Mouse (Mus musculus) retina, adult 2 months (tissue): ENCODE measurements at regions not wholly inside any gene's neighbourhood (a gene's known extent, or its start where the extent isn't known, plus 50 kb on each side); places are given as distances from the start of the nearest gene placed in this dataset.

Experiments used
- DNase-seq: peaks from one replicate; pipeline ENCODE4 v3.0.0-alpha.2; 2012; ENCODE audit warnings: low read depth, low spot score

DNA sequence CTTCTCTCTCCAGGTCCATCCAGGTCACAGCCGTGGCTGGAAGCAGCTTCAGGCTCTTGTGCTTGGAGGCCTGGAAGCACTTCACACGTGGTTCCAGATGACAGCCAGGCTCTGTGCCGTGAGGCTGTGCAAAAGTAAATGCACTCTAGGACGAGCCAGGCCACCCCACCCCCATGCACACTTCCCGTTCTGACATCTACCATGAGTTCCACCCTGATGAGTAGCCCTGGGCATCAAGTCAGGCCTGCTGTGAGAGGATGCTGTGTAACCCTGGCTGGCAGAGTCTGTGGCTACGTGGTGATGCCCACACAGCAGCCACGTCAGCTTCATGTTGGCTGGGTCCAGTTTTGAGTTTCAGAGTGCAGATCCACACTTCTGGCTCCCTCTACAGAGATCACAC is 202.4 kb upstream of the Sulf2 start:
- no peak for DNase-seq

- no peak for DNase-seq
Measured at GRCm38 (mm10) chr2:166355944-166356343, 200.5 kb upstream of the Sulf2 start.

GRCm38 (mm10) chr2:166355446-166355845 is 200.0 kb upstream of the Sulf2 start:
- DNase-seq, result no peak

DNA sequence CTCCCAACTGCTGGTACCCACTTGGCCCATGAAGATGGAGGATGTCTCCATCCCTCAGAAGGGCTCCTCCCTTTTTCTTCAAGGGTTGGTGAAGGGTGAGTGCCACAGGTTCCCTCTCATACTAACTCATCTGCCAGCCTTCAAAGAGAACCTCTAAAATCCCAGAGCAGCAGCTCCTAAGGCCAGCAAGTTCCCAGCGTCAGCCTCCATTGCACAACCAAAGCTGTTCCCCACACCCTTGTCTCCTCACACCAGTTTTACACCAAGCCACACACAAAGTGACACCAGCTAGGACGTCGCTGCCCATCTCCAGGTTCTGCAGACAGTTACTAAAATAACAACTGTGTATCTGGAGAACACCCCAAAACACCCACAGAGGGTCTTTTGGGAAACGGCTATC is 198.9 kb upstream of the Sulf2 start:
- no peak for DNase-seq

- no peak for DNase-seq
Measured at GRCm38 (mm10) chr2:166353447-166354111, 198.1 kb upstream of the Sulf2 start.

GRCm38 (mm10) chr2:166351984-166352383 is 196.5 kb upstream of the Sulf2 start:
- DNase-seq, result no peak

- no peak for DNase-seq
Measured at GRCm38 (mm10) chr2:166351581-166351980, 196.1 kb upstream of the Sulf2 start.

DNA sequence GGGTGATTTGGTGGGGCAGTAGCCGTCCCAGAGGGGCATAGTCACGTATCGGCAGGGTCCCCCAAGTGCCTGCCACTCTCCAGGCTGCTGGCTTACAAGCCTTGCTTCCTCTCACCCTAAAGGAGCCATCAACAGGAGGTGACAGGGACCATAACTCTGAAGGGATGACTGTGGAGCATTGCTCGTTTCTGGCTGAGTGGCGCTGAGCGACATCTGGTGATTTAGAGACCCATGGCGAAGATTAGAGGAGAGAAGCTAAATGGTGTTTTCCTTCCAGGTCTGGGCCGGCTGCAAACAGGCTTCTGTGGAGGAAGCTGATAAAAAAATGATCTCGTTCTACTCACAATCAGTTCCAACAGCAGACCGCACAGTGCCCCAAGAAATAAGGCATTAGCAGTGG is 193.2 kb upstream of the Sulf2 start:
- DNase-seq, result no peak

DNA sequence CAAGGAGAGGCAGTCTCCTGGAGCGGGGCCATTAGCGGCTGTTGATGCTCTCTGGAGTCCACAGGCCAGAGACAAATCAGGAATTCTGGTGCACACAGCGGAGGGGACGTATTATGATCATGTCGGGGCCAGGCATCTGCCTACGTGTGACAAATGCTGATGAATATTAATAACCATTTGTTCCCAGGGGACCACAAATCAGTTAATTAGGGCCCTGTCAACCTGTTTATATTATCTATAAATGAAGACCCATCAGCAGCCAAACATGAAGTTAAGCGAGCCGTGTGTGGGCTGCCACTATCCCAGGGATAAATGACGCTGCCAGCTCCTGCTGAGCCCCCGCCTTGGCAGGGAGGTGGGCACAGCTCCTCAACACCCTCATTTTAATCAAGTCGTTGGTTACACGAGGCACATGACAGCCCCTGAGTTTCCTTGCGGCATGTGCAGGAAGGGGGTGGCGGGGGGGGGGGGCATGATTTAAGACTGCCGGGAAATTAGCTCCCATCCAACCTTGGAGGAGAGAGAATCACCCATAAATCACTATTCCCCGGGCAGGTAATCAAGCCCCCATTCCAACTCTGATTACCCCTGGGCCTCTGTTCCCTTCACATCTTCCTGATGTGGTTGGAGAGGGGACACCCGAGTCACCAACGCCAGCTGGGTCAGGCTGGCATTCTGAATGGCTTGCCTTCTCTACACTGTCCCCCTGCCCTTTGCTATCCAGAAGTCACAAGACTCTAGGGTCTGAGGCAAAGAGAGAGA is 191.1 kb upstream of the Sulf2 start:
- no peak for DNase-seq

DNA sequence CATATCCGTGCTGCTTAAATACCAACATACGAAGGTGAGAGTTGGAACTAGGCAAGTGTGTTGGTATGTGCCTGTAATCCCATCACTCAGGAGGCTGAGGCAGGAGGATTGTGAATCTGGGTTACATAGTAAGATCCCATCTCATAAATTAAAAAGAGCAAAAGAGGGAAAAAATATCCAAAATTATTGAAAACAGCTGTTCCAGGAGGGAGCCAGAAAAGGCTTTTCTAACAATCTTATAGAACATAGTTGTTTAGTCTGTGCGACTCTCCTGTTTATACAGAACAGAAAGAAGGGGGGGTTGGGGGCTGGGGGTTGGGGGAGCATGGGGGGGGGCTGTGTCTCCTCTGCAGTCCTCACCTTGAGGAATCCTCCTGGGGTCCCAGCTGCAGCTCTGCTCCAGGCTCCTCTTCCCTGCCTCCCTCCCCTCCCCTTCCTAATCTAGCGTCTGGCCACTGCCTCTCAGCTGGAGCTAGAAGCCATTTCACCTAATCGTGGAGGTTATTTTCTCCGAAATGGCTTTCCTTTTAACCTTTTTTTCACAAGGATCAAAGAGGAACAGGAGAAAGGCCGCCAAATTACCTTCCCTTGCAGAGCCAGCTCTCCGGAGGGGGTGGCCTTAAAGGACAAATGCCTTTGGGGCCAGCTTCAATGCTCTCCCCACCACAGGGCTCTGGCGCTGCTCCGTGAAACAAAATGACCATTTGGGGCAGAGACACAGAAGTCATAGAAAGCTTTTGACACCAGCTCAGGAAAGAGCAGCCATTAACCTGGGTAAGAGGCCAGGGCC is 188.3 kb upstream of the Sulf2 start:
- no peak for DNase-seq

- DNase-seq, result no peak
Measured at GRCm38 (mm10) chr2:166342407-166342806, 186.9 kb upstream of the Sulf2 start.

GRCm38 (mm10) chr2:166340196-166340595 is 184.7 kb upstream of the Sulf2 start:
- DNase-seq, result no peak

- no peak for DNase-seq
Measured at GRCm38 (mm10) chr2:166339427-166339826, 184.0 kb upstream of the Sulf2 start.

GRCm38 (mm10) chr2:166338396-166339085 is 183.1 kb upstream of the Sulf2 start:
- DNase-seq, result no peak

DNA sequence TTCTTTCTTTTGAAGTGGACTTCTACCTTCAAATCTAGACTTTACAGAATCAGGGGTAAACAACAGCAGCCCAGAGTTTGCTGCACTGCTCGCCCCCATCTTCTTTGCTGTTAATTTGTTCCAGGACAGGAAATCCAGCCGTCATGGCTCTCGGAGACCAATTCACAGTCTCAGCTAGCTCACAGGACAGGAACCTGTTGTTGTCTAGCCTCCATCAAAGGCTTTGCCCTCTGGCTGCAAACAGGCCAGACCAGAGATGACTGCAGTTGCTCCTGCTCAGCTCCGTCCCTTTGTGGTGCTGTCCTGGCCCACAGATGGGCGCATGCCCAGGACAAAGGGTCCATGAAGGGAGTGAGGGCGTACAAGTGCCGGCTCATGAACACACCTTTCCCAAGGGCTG is 182.2 kb upstream of the Sulf2 start:
- no peak for DNase-seq

DNA sequence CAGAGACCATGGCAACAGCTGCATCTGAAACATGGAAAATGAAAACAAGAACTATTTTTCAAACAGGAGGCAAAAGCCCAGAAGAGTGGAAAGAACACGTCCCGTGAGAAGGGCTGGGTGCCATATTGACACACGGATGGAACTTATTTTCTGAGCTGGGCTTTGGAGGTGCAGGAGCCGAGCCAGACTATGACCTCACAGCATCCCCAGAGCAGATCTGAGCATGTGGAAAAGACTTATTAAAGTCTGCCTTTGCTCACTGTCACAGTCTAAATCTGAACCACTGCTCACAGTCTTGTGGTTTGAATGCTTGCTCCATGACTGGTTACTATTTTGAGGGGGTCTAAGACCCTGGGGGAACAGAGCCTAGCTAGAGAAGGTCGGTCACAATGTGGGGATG is 180.2 kb upstream of the Sulf2 start:
- DNase-seq, result no peak

DNA sequence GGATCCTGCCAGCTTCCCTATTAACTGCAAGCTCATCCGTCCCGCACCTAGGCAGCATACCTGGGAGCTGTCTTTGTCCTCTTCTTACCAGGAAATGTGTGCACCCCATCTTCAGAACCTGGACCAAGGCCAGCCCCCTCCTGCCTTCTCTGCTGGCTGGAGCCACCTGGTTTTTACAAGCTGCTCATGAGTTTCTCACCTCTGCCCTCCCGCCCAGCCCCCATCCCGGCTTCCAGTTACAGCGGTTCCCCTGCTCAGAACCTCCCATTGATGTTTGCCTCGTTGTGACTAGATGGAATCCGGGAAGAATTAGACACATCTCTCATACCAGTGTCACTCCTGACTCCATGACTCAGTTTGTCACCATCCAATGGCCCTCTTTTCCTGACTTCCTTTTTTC is 179.1 kb upstream of the Sulf2 start:
- DNase-seq, result no peak

DNA sequence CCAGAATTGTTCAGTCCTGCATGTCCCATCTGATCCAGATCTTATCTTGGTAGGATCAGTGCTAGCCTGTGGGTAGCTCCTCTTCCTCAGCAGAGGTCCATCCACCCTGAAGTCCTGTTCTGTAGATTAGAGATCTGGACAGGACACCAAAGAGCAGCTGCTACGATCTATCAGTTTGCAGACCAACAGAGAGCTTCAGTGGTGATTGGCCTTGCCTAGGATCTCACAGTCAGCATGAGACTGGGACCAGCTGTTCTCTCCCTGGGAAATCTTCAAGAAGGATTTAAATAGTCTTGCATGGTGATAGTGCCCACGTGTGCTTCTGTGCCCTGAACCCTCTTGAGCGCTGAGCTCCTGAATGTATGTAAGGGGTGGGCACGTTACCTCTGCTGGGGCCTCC is 178.4 kb upstream of the Sulf2 start:
- no peak for DNase-seq

DNA sequence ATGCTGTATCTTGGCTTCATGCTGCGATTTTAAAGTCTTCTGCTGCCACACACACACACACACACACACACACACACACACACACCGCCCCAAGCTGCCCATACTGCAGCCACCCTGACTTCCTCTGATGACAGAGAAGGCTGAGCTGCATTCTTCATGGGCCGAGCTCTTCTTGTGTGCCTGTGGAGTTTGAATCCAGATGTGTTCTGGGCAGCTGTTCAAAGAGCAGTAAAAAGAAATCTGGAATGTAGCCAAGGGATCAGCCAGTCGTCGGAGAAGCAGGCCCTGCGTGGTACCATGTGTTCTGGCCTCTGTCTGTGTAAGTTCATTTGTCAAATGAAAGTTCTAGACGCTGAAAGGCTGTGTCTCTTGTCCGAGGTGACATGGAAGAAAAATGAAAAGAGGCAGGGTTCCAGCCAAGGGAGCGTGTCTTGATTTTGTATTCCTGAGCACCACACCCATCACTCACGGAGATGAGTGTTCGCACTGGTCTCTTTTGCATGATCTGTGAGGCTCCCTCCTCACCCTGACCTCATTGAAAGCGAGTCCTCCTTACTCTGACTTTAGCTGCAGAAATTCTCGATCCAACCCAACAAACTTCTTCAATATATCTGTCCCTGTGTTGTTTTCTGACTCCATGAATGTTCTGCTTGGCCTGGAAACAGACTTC is 177.4 kb upstream of the Sulf2 start:
- DNase-seq, result no peak

DNA sequence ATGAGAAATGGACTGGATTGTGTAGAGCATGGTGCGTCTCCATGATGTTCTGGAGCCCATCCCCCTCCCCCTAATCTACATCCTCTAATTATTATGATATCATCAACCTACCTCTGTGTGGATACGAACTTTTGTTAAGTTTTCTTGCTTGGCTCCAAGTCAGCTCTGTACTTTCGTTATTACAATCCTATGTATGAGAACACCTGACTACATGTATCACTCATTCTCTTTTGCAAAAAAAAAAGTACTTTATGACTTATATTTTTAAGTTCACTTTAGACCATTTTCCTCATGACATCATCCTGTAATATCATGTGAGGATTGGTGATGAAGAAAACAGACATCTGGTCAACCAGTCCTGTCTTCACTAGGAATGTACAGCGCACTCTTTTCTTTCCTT is 175.7 kb upstream of the Sulf2 start:
- DNase-seq, result no peak

GRCm38 (mm10) chr2:166330364-166330763 is 174.9 kb upstream of the Sulf2 start:
- DNase-seq, result no peak
